Mouse (Mus musculus) heart, adult 2 months (tissue): ENCODE measurements around the gene Stpg1. TPM values are rescaled to one million over a fixed set of nuclear protein-coding genes. Genes with fewer than 3 reads are reported as not detected.
A peak's percentile ranks its signal among the peaks of the same experiment; 100 is the strongest.

Experiments used
- DNase-seq, 2 experiments: peaks; one replicate each; pipeline ENCODE4 v3.0.0; 2021
- H3K27ac ChIP-seq: fragments of 200-600 bp; 2 replicates; pipeline ENCODE4 v1.8.1; 2022
- H3K27me3 ChIP-seq: fragments of 200-500 bp; 2 replicates; pipeline ENCODE4 v1.6.1; 2012; ENCODE audit warnings: mild to moderate bottlenecking, low read length, inconsistent platforms, mixed read lengths; ENCODE audit not compliant: control insufficient read depth, insufficient read depth
- H3K36me3 ChIP-seq: fragments of 200-500 bp; 2 replicates; pipeline ENCODE4 v1.6.1; 2012; ENCODE audit warnings: low read length, inconsistent platforms; ENCODE audit not compliant: control insufficient read depth, insufficient read depth
- H3K4me1 ChIP-seq: fragments of 200-500 bp; 2 replicates; pipeline ENCODE4 v1.6.1; 2011; ENCODE audit warnings: low read length; ENCODE audit not compliant: control insufficient read depth, insufficient read depth
- H3K4me3 ChIP-seq: fragments of 200-600 bp; 2 replicates; pipeline ENCODE4 v1.8.1; 2022
- H3K79me2 ChIP-seq: fragments of 200-500 bp; replicated peaks from 2 replicates; pipeline ENCODE4 v1.6.1; 2012; ENCODE audit warnings: mild to moderate bottlenecking, inconsistent platforms, low read length, moderate library complexity, mixed read lengths; ENCODE audit not compliant: control insufficient read depth, insufficient read depth
- H3K9ac ChIP-seq: fragments of 200-500 bp; 2 replicates; pipeline ENCODE4 v1.6.1; 2012; ENCODE audit warnings: low read depth, mild to moderate bottlenecking, control low read depth, inconsistent platforms, low read length, mixed read lengths
- CTCF ChIP-seq: fragments of 200-600 bp; IDR thresholded peaks from 2 replicates; pipeline ENCODE4 v1.8.1; 2022; ENCODE audit warnings: antibody characterized with exemption, mild to moderate bottlenecking, moderate library complexity
- EP300 ChIP-seq: fragments of 200-500 bp; IDR thresholded peaks from 2 replicates; pipeline ENCODE4 v1.6.1; 2011; ENCODE audit warnings: low read depth, low read length, control low read depth; ENCODE audit not compliant: insufficient read depth
- POLR2A ChIP-seq: fragments of 200-500 bp; IDR thresholded peaks from 2 replicates; pipeline ENCODE4 v1.6.1; 2011; ENCODE audit warnings: mild to moderate bottlenecking, low read depth, low read length, control low read depth; ENCODE audit not compliant: insufficient read depth
- WGBS: fragments of 180-500 bp; shearing (Covaris S2); methylation state at CpG from one replicate; pipeline ENCODE4 v1.1.7; 2018; 5-methylcytosine and 5-hydroxymethylcytosine counted together
- intact Hi-C: fragments of 180-260 bp; cut with DNase I; formaldehyde crosslinking; loops from one replicate; pipeline ENCODE4 v1.15.1; 2025
- polyA plus RNA-seq: library from polyadenylated mRNA; depleted of rRNA; stranded (reverse); fragments of >200 nt; gene quantifications from 2 replicates; pipeline ENCODE4 v1.2.3, GENCODE M21; 2012
- total RNA-seq, 2 experiments: library from RNA; stranded (reverse); gene quantifications; 2 replicates each; pipeline ENCODE4 v1.2.3; 2021

The Stpg1 gene
- total and polyA plus RNA-seq, 3 experiments = 0.25 TPM; not detected in 2

- H3K36me3 ChIP-seq = no peaks in the 10 kb centered on the region
- H3K27ac ChIP-seq = no peak overlapping the region; the same call in 1 of the 2 replicates
- H3K27me3 ChIP-seq = no peaks in the 10 kb centered on the region
- H3K4me3 ChIP-seq = peak overlapping the region; percentile 98
- peaks cover 5% of the 10 kb centered on the region for H3K4me1 ChIP-seq
- intact Hi-C loops = loop anchor here (2.0 kb wide), 1 partner anchor 63 kb away; the partner anchor contains the start of gene Rcan3
- no peak for DNase-seq
- H3K79me2 ChIP-seq = no peaks in the 10 kb centered on the region
- WGBS = 24% methylated on average over 9 of the region's 9 CpGs
- no peak overlapping the region for H3K9ac ChIP-seq
- TF ChIP-seq EP300 = no peak
- no peak for TF ChIP-seq CTCF
- TF ChIP-seq POLR2A = no peak
Observed at GRCm38 (mm10) chr4:135495397-135495791, 804 bp downstream of the Stpg1 start.

- no peak overlapping the region for H3K9ac ChIP-seq
- 45% methylated on average over 18 of the region's 18 CpGs for WGBS
- DNase-seq = peak; percentile 47 to 49
- TF ChIP-seq CTCF (no peak), POLR2A (no peak), EP300 (no peak)
- no peaks in the 10 kb centered on the region for H3K79me2 ChIP-seq
- no peaks in the 10 kb centered on the region for H3K36me3 ChIP-seq
- H3K27me3 ChIP-seq = no peaks in the 10 kb centered on the region
- intact Hi-C loops = loop anchor here (2.0 kb wide), 1 partner anchor 63 kb away; the partner anchor contains the start of gene Rcan3
- no peak overlapping the region for H3K27ac ChIP-seq
- H3K4me1 ChIP-seq = peaks cover 5% of the 10 kb centered on the region
- H3K4me3 ChIP-seq = no peak overlapping the region
Observed at GRCm38 (mm10) chr4:135495810-135496209, 1.2 kb downstream of the Stpg1 start.

- Histone ChIP-seq H3K27ac (peak overlapping the region; percentile 21), H3K79me2 (no peaks in the 10 kb centered on the region), H3K4me1 (peaks cover 5% of the 10 kb centered on the region), H3K27me3 (no peaks in the 10 kb centered on the region), H3K36me3 (no peaks in the 10 kb centered on the region), H3K4me3 (no peak overlapping the region), H3K9ac (no peak overlapping the region)
- intact Hi-C loops = no loop called here
- TF ChIP-seq POLR2A (no peak; the same call in 1 of the 2 replicates), EP300 (0 out of 2 replicates have a peak, but pooled peaks have one; percentile 19)
- 57% methylated on average over 6 of the region's 6 CpGs for WGBS
- peak in 1 of 2 experiments; percentile 27 for DNase-seq
Observed at GRCm38 (mm10) chr4:135498136-135498535, 3.5 kb downstream of the Stpg1 start.

GRCm38 (mm10) chr4:135499831-135500230 lies 5.2 kb downstream of the Stpg1 start:
- intact Hi-C loops = no loop called here
- H3K9ac ChIP-seq = no peak overlapping the region
- H3K36me3 ChIP-seq = no peaks in the 10 kb centered on the region
- WGBS = 78% methylated on average over 3 of the region's 3 CpGs
- DNase-seq = no peak
- no peak overlapping the region for H3K4me3 ChIP-seq
- TF ChIP-seq EP300 = no peak
- no peak for TF ChIP-seq POLR2A
- no peak for TF ChIP-seq CTCF
- H3K27ac ChIP-seq = no peak overlapping the region
- no peaks in the 10 kb centered on the region for H3K79me2 ChIP-seq
- peaks cover 2% of the 10 kb centered on the region; the same call in 1 of the 2 replicates for H3K4me1 ChIP-seq
- no peaks in the 10 kb centered on the region for H3K27me3 ChIP-seq

GRCm38 (mm10) chr4:135501587-135501986 lies 7.0 kb downstream of the Stpg1 start:
- 46% methylated on average over 4 of the region's 4 CpGs for WGBS

GRCm38 (mm10) chr4:135505794-135506193 lies 11.2 kb downstream of the Stpg1 start:
- intact Hi-C loops = no loop called here
- Histone ChIP-seq H3K4me1 (no peaks in the 10 kb centered on the region), H3K36me3 (no peaks in the 10 kb centered on the region), H3K9ac (no peak overlapping the region), H3K27me3 (no peaks in the 10 kb centered on the region), H3K27ac (no peak overlapping the region), H3K4me3 (no peak overlapping the region), H3K79me2 (no peaks in the 10 kb centered on the region)
- 59% methylated on average over 11 of the region's 11 CpGs for WGBS
- no peak for DNase-seq
- no peak for TF ChIP-seq EP300
- TF ChIP-seq POLR2A = no peak
- TF ChIP-seq CTCF = no peak

More at GRCm38 (mm10) chr4:135501587-135501986, 7.0 kb downstream of the Stpg1 start:
- Histone ChIP-seq H3K4me1 (peaks cover 2% of the 10 kb centered on the region; the same call in 1 of the 2 replicates), H3K79me2 (no peaks in the 10 kb centered on the region), H3K9ac (no peak overlapping the region), H3K4me3 (no peak overlapping the region), H3K36me3 (no peaks in the 10 kb centered on the region), H3K27ac (no peak overlapping the region), H3K27me3 (no peaks in the 10 kb centered on the region)
- intact Hi-C loops = no loop called here
- no peak for DNase-seq
- no peak for TF ChIP-seq POLR2A
- no peak for TF ChIP-seq CTCF
- TF ChIP-seq EP300 = no peak
